Mouse (Mus musculus) spleen, postnatal 14 days (tissue): ENCODE results near the gene Herpud1.
A peak's percentile ranks its signal among the peaks of the same experiment; 100 is the strongest.

Experiments used
- DNase-seq, 2 experiments: peaks; one replicate each; pipeline ENCODE4 v3.0.0; 2021 to 2022; ENCODE audit warnings: low spot score in 2 of 2

The Herpud1 gene

GRCm38 (mm10) chr8:94408443-94409080, 22.3 kb downstream of the Herpud1 start:
- DNase-seq: no peak

- no peak for DNase-seq
These were observed 23.3 kb downstream of the Herpud1 start for GRCm38 (mm10) chr8:94409523-94409922.

GRCm38 (mm10) chr8:94412518-94412917, 26.3 kb downstream of the Herpud1 start:
- no peak for DNase-seq

GRCm38 (mm10) chr8:94413509-94413908, 27.3 kb downstream of the Herpud1 start:
- DNase-seq: no peak

GRCm38 (mm10) chr8:94415218-94415617, 29.0 kb downstream of the Herpud1 start:
- no peak for DNase-seq

- DNase-seq: no peak
These were observed 31.8 kb downstream of the Herpud1 start for GRCm38 (mm10) chr8:94418017-94418416.

- DNase-seq: no peak
These were observed 36.0 kb downstream of the Herpud1 start for GRCm38 (mm10) chr8:94422270-94422669.

GRCm38 (mm10) chr8:94427953-94428352, 41.7 kb downstream of the Herpud1 start:
- DNase-seq: no peak

- DNase-seq: no peak
These were observed 42.2 kb downstream of the Herpud1 start for GRCm38 (mm10) chr8:94428420-94428819.

- DNase-seq: no peak
These were observed 43.1 kb downstream of the Herpud1 start for GRCm38 (mm10) chr8:94429376-94429775.

- no peak for DNase-seq
These were observed 46.0 kb downstream of the Herpud1 start for GRCm38 (mm10) chr8:94432212-94432611.

- peak; percentile 52 to 64 for DNase-seq
These were observed 47.8 kb downstream of the Herpud1 start, which contains the start of gene Nlrc5 for GRCm38 (mm10) chr8:94433981-94434466. TSS of gene Nlrc5 (plus strand) at chr8:94434356.

- DNase-seq: no peak
These were observed 48.7 kb downstream of the Herpud1 start for GRCm38 (mm10) chr8:94434958-94435357.

- no peak for DNase-seq
These were observed 49.3 kb downstream of the Herpud1 start for GRCm38 (mm10) chr8:94435397-94436111.

GRCm38 (mm10) chr8:94436112-94436572, 49.9 kb downstream of the Herpud1 start:
- DNase-seq: no peak

GRCm38 (mm10) chr8:94436900-94437299, 50.7 kb downstream of the Herpud1 start:
- DNase-seq: no peak

- DNase-seq: no peak
These were observed 52.4 kb downstream of the Herpud1 start for GRCm38 (mm10) chr8:94438659-94439058.

- no peak for DNase-seq
These were observed 53.5 kb downstream of the Herpud1 start for GRCm38 (mm10) chr8:94439691-94440090.

GRCm38 (mm10) chr8:94440389-94440788, 54.2 kb downstream of the Herpud1 start:
- no peak for DNase-seq

- no peak for DNase-seq
These were observed 55.4 kb downstream of the Herpud1 start for GRCm38 (mm10) chr8:94441686-94442085.

GRCm38 (mm10) chr8:94443153-94443552, 56.9 kb downstream of the Herpud1 start:
- no peak for DNase-seq

- DNase-seq: no peak
These were observed 58.2 kb downstream of the Herpud1 start for GRCm38 (mm10) chr8:94444480-94444879.
